Mouse (Mus musculus) frontal cortex, adult (tissue): ENCODE measurements at regions not wholly inside any gene's neighbourhood (a gene's known extent, or its start where the extent isn't known, plus 50 kb on each side); places are given as distances from the start of the nearest gene placed in this dataset.

Source experiments
- ATAC-seq: cut with Nextera tagmentation; 2 replicates; pipeline ENCODE4 v1.9.2; 2017; ENCODE audit warnings: mild to moderate bottlenecking, moderate library complexity, mixed read lengths; ENCODE audit not compliant: low TSS enrichment

- no peak for ATAC-seq
Observed at GRCm38 (mm10) chr7:40052255-40052654, 534.7 kb downstream of the Zfp619 start.

GRCm38 (mm10) chr7:40058836-40059235 is 541.3 kb downstream of the Zfp619 start:
- ATAC-seq, result no peak

DNA sequence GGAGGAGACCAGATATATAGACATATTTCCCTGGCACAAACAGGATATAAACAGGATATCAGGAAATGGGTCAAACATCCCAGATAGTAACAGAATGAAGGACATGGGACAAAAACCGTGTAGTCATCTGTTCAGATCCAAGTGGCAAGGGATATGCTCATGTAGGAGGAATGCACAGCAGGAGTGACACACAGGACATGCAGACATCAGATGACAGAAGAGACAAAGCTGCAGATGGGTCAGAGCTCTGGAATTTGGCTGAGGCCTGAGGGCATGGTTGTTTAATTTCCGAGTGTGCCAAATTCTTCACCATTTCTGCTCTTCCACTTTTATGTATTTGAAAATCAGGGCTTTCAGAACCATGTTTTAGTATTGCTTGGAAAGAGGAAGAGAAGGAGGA is 547.1 kb downstream of the Zfp619 start:
- no peak for ATAC-seq

- no peak for ATAC-seq
Observed at GRCm38 (mm10) chr7:40065526-40065925, 548.0 kb downstream of the Zfp619 start.

GRCm38 (mm10) chr7:40067378-40067777 is 549.8 kb downstream of the Zfp619 start:
- ATAC-seq, result no peak

- ATAC-seq, result no peak
Observed at GRCm38 (mm10) chr7:40071313-40071712, 553.7 kb downstream of the Zfp619 start.

- no peak for ATAC-seq
Observed at GRCm38 (mm10) chr7:40072478-40072877, 554.9 kb downstream of the Zfp619 start.

DNA sequence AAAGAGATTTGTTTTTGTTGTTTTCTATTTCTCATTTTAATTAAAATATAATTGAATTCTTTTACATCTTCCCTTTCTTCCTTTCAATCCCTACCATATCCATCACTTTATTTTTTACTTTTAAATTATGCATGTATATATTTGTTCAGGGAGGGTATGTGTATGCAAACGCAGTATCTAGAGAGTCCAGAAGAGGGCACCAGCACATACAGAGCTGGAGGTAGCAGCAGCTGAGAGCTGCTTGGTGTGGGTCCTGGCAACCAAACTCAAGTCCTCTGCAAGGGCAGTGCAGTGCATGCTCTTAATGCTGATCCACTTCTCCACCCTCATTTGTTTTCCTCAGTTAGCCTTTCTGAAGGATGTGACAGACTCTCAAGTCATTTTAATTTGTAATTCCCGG is 568.7 kb downstream of the Zfp619 start:
- ATAC-seq, result no peak

DNA sequence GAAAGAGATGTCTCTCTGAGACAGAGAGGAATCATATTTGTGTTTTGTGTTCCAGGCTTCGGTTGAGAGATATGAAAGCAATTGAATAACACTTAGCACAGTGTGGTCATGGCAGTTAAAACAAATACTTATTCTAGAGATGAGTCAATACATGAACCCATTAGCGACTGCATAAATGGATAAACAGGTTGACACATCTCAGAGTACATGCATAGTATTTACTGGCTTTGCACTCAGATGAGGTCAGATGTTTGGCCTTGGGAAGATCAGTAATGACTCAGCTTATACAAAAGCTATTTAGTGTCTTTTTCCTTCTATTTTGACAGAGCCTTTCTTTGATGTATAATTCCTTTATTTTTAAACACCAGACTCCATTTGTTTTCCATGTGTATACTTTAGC is 579.5 kb downstream of the Zfp619 start:
- ATAC-seq, result no peak

- ATAC-seq, result no peak
Observed at GRCm38 (mm10) chr7:40103057-40103945, 585.7 kb downstream of the Zfp619 start.

DNA sequence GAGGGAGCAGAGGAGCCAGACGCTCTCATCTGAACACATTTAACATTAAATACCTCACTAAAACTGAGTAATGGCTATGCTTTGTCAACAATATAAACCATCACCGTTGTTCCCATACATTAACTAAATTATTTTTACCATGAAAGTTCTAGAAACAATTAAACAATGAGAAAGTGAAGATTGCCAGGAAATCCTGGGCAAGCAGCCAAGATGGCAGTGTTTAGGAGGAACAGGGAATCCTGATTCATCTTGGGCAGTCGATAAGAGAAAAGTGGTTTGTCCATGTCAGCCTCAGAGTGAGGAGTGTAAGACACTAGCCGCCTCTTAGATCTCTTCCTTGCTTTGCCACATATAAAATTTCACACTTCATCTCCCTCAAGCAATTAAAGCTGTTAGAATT is 625.3 kb downstream of the Zfp619 start:
- ATAC-seq, result peak; percentile 55

- ATAC-seq, result no peak
Observed at GRCm38 (mm10) chr7:40144431-40144830, 626.9 kb downstream of the Zfp619 start.

DNA sequence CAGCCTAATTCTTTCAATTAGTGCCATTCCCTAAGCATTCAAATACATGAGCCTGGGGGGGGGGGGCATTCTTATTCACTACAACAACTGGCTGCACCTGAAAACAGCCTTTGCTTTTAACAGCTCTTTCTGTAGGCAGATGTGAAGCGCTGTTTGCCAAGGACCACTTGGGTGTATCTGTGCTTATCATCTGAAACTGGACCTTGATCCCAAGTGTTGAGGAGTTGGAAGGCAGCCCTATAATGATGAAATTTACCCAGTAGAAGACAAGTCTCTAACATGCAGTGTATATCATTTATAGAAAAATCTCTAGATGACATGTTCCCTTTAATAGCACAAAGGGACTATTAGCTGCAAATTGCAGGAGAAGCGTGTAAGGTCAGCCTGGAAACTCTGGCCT is 660.0 kb downstream of the Zfp619 start:
- ATAC-seq, result no peak

GRCm38 (mm10) chr7:40195366-40195765 is 677.8 kb downstream of the Zfp619 start:
- no peak for ATAC-seq

- peak; percentile 91 for ATAC-seq
Observed at GRCm38 (mm10) chr7:40202615-40203014, 685.0 kb downstream of the Zfp619 start.

DNA sequence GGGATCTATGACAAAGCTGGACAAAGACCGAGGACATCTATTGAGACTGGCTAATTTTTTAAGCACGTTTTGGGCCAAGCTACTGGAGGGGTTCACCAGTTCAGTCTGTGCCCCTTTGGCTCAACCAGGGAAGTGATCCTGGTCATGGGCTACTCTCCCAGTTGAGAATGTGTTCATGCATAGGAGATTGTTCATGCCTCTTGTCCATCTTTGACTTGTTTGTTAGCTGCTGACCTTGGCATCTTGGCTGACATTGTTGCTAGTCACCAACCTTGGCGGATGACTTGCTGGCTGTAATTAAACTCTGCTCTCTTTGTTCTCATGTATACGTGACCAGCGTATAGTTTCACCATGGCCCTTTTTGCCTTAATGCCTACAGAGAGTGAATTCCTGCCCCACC is 686.2 kb upstream of the Vstm2b start:
- ATAC-seq, result no peak

DNA sequence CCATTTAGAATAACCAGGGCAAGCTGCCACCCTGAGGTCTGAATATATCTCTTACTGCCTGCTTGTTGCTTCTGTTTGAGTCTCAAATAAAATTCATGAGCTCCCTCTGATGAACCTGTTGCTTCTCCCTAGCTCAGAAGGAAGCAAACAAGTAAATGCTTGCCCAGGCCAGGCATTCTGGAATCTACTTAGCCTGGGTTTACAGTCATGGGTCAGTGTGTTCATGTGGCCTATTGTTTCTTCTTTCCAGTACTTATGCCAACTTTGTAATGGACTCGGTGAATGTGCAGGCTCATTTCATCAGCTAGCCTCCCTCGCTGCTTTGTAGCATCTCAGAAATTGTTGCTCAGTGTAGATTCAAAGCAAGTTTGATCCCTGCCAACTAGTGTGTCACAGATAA is 685.6 kb upstream of the Vstm2b start:
- no peak for ATAC-seq

DNA sequence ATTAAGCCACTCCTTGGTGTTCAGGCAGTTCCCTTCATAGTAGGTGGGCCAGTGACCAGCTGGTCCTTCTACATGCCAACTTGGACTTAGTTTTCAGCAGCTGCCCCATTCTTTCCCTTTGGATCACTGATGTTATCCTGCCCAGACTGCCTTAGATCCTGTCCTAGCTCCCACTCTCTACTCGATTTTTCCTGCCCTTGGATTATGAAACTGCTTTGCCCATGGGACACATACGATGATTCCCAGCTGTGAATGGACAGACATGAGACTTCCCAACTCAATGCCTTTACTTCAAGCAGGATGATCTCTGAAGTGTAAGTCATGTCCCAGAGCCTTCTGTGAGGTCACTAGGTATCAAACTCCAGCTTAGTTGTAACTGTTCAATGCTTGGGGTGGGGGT is 684.5 kb upstream of the Vstm2b start:
- no peak for ATAC-seq

DNA sequence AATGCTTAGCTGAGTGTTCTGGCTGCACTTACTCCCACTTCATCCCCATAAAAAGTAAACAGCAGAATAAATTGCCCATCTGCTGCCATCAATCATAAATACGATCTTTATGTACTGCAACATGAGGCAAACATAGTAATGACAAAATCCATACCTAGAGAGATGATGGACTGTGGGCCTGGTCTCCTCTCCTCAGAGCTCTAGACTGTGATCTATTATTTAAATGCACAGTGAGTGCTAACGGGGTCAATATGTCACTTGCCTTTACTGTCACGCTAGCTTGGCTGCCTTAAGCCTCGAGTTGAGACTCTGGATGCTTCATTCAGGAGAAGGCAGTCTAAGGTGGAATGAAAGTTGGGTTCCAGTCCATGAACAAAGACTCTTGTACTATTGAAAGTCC is 683.7 kb upstream of the Vstm2b start:
- no peak for ATAC-seq

- ATAC-seq, result no peak
Observed at GRCm38 (mm10) chr7:40215271-40215670, 682.9 kb upstream of the Vstm2b start.

DNA sequence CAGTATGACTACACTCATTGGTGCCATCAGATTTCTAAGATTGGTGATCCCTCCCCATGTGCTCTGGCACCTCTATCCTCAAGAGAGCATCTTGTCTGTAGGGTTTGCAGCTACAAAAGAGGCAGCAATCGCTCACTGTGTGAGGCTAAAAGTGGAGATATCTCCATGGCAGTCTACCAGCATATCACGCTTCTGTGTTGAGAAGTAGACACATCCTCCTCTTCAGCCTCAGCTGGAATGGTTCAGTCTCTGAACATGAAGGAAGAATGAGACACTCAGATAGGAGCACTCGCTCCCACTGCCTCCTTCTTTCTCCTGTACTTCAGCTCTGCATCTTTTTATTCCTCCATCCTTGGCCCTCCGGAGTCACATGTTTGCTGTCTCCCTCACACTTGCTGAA is 677.6 kb upstream of the Vstm2b start:
- peak; percentile 84 for ATAC-seq

DNA sequence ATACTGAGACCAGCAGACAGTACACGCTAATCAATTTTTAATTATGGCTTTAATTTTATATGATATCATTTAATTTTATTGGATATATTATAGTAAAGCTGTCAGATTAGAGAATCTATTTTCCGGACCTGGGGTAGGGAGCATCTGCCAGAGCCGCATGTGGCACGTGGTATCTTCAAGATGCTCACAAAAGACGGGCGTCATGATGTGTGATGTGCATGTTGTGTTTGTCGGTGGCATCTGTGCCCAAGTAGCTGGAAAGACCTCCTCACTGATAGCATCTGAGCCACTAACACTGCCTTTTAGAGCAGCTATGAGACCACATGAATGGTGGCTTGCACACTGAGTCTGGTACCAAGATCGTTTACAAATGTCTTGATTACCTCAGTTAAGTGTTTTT is 652.9 kb upstream of the Vstm2b start:
- ATAC-seq, result no peak

- ATAC-seq, result peak; percentile 62; the same call in 1 of the 2 replicates
Observed at GRCm38 (mm10) chr7:40248521-40248920, 649.6 kb upstream of the Vstm2b start.

GRCm38 (mm10) chr7:40253486-40253885 is 644.6 kb upstream of the Vstm2b start:
- no peak for ATAC-seq
